Mouse (Mus musculus): ENCODE measurements around the gene Macc1.
"Not testable (repeated sequence)": the region's sequence is repeated elsewhere in the genome, so short reads cannot be mapped to it uniquely, and the experiment has no call there.

Gene Macc1

DNA sequence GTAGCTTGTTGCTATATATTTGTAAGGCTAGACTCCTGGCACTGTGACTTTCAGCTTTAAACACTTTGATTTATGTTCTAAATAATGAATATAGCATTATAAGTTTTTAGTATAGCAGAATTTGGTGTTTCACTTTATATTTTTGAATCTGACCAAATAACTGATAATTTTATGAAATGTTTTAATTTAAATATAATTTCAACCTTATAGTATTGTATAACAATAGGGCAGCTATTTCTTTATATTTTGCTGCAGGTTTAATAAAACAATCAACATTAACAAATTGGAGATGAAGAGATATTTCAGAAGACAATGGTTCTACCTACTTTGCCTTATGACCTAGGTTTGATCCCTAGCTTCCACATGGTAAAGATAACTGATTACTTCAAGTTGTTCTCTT is at the start of gene Macc1:
TSS of gene Macc1 (plus strand) at position 301 of the 400 bp plus-strand sequence.
- no peak for DNase-seq (ENCODE audit: low read depth, low spot score)

DNA sequence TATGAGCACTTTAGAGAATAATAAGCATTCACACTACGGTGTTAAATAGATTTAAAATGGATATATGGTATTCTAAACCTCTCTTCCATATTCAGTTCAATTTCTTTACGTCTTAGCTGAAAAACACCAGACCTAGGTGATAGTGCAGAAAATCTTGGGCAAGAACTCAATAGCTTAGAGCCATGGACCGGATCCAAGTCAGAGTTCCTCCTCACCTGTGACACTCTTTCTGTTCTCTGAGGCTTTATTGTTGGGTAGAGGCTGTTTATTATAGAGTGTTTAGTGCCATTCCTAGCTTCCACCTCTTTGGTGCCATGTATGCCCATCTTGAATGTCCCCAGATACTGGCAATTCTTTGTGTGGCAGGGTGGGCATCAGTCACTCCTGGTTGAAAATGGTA is 49.6 kb upstream of the Macc1 start:
- no peak for DNase-seq (ENCODE audit: low read depth, low spot score)

DNA sequence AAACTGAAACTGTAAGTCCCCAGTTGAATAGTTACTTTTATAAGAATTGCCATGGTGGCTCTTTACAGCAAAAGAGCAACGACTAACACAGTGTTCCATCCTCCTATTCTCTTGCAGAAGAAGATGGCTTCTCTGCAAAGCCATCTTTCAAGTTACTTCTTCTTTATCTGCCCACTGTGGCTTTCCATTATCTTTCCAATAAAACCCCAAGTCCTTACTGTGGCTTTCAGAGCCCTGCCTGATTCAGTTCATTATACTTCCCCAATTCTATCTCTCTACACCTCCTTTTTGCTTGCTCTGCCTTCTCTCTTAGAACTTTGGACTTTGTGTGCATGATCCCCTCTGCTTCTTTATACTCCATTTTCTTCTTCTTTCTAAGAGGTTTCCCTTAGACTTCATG is 45.3 kb upstream of the Macc1 start:
- no peak for DNase-seq (ENCODE audit: low read depth, low spot score)

DNA sequence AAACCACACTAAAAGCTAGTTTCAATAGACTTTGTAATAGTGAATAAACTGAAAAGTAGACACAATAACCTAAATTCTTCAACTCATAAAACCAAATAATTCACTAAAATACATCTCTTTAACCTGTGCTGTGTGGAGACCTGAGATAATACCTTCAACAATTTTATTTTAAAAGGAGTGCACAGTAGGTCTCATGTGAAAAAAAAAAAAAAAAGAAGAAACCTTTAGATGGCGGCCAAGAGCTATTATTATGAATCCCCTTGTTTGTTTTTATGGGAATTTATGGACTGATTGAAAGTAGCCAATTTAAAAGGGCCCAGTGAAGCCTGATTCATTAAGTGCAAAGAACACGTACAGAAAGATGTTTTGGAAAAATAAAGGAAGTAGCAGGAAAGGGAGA is 44.0 kb upstream of the Macc1 start:
- no peak for DNase-seq (ENCODE audit: low read depth, low spot score)

DNA sequence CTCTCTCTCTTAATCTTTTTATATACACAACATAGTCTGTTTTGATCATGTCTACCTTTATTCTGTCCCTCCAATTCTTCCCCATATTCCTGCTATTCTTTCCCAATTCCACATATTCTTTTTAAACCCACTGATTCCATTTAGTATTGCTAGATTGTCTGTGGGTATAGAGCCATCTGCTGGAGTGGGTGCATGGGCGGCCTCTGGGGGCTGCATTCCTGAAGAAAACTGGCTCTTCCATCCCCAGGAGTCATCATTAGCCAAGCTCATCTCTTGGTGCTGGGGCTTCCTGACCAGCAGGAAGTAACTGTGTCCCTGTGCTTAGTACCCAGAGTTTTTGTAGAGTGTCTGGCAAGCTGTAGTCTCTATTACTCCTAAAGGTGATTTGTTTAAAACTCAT is 42.1 kb upstream of the Macc1 start:
- DNase-seq (ENCODE audit: low read depth, low spot score) = no peak

DNA sequence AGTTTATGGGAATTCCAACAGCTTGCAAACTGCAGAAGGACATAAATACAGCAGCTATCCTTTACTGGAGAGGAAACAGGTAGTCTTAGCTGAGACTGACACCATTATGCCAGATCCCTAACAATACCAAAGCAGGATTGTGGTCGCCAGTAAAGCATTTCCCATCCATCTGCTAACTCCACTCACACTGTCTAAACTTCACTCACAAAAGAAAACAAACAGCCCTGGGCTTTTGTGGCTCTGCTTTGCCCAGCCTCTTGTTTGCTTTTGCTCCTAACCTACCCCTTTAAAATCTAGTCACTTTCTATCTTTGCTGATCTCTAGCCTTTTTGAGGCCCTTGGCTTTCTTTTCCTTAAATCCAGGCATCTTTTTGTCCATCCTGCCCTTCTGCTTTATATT is 40.5 kb upstream of the Macc1 start:
- DNase-seq (ENCODE audit: low read depth, low spot score) = no peak

DNA sequence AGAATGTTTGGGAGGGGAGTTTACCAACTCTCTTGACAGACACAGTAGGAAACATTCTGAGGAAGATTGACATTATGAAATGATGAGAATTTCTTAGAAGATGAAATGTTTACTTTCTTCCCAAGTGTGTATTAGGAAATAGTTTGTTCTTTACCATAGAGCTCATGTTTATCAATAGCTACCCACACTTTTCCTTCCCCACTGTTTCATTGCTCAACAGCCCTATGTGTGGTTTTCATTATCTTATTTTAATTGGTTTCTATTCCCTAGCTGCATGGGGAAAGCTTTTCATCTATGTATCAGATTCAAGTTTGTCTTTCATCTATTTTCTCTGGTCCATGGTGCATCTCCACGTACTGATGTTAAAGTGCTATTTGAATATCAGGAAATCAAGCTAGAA is 37.8 kb upstream of the Macc1 start:
- no peak for DNase-seq (ENCODE audit: low read depth, low spot score)

DNA sequence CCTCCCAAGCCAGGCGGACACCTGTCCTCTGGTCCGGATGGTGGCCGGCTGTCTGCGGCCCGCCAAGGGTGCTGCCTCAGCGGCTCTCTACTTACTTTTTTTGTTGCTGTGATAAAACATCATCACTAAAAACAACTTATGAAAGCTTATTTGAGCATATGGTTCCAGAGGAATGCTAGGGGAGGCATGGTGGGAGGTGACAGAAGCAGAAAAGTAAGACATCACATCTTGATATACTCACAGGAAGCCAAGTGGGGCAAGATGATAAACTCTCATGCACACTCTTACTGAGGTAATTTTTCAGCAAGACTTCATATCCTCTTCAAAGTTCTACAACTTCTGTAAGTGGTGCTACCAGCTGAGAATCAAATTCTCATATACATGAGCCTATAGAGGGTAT is 22.5 kb upstream of the Macc1 start:
- no peak for DNase-seq (ENCODE audit: low read depth, low spot score)

DNA sequence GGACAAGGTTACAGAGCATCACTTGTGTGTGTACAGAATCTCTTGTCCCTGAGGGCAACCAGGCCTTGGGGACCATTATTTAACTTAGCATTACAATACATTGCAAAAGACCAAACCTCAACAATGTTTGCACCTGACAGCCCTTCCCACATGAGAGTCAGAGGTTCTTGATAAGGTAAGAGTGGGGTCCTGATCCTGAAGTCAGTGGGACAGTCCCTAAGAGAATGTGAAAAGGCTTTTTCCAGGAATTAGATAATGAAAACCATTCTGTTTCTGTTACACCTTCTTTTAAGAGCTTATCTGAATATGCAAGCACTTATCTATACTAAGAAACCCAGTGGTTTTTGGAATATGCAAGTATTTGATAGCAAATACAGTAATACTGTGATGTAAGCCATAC is 10.5 kb upstream of the Macc1 start:
- DNase-seq (ENCODE audit: low read depth, low spot score) = no peak

DNA sequence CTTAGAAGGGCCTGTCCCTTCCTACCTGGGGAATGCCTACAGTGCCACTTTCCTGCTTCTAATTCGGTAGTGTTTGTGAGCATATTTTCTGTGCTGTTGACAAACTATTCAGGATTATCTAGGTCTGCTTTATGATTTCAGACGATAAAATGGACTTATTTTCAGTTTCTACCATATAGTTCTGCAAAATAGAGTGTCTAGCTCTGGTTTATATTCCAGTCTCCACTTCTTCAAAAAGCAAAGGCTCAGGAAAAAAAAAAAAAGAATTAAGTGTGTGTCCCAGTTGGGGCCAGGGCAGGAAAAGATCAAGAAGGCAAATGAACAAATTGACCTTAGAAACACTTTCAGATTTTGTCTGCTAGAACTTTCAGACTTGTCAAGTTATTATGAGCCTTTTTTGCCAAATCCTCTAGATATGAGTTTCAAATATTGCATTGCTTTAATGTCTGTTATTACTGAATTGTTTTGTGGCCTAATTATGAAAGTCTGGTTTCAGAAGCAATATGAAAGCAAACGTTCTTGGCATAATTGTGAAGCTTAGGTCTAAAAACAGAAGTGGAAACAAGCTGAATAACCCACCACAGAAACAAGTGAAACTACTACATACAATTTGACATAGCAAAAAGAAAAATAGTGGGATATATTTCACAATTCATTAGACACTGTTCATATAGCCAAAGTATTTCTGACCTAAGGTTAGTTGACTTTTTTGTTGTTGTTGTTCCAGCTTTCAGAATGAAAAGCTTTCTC is 881 bp upstream of the Macc1 start:
- DNase-seq (ENCODE audit: low read depth, low spot score) = no peak

DNA sequence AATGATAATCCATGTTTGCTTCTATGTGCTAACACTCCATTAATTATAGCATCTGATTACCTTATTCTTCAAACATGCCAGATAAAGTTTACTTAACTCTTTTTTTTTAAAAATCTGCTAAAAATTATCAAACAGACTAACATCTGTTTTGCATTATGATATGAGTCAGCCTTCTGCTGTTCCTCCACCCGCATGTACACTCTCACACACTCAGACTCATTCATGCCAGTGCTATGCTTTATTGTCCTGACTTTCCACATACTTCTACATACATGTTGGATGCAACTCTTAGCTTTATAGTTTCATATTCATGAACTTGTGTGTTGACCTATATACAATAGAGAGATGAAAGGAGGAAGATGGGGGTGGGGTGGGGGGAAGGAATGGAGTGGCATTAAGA is 4.7 kb downstream of the Macc1 start:
- no peak for DNase-seq (ENCODE audit: low read depth, low spot score)

DNA sequence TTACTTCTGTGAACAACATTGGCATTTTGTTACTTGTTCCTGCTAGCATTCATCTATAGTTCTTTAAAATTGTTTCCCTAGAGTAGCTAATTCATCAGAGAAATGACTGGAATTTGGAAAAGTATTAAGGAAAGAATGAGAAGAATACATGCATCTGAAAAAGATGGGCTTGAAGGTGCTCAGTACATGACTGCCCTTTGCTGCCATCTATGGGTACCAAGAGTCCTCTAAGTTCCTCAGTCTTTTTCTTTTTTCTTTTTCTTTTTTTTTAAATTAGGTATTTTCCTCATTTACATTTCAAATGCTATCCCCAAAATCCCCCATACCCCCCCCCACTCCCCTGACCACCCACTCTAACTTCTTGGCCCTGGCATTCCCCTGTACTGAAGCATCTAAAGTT is 11.3 kb downstream of the Macc1 start:
- DNase-seq (ENCODE audit: low read depth, low spot score) = no peak

DNA sequence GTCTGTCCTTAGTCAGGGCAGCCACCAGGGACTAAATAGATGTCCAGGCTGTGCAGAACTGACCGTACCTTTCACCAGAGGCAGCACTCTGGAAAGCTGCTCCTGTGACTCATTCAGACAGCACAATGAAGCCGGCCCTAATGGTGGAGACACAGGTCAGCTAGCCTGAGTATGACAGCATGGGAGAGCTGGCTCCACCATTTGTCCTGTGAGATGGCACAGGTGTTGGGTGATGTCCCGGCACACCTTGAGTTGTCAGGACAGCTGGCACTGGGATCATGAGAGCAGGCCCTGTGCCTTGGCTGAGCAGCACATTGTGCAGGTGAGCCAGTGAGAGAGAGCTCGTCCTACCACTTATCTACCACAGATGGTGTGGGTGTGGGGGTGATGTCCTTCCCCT is 16.6 kb downstream of the Macc1 start:
- no peak for DNase-seq (ENCODE audit: low read depth, low spot score)

DNA sequence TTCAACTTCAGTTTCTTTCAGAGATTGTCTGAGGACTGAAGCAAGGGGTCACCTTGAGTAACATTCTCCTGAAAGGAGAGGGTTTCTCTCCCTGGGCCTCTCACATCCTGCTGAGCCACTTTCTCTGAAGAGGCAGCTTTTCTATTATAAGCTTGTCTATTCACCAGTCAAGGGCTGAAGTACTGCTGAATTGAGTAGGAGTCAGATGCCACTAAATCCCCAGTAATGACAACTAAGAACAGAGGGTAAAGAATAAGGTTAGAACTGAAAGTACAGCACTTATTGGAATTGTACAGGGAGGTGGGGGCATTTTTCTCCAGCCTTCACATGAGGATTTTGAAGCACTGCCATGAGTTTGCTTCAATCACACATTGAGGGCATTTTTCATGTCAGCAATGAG is 19.3 kb downstream of the Macc1 start:
- DNase-seq (ENCODE audit: low read depth, low spot score) = no peak

DNA sequence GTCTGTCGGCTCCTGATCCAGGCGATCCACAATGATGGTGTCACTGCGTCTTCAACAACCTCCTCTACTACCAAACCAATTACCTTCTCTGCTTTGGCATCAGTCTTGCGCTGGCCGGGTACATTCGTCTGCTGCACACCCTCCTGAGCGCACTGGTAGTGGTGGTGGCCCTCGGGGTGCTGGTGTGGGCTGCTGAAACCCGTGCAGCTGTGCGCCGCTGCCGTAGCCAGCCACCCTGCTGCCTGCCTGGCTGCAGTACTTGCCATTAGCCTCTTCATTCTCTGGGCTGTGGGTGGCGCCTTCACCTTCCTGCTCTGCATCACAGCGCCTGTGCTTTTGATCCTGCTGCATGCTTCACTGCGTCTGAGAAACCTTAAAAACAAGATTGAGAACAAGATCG is 38.5 kb downstream of the Macc1 start:
- DNase-seq (ENCODE audit: low read depth, low spot score) = not testable (repeated sequence)

DNA sequence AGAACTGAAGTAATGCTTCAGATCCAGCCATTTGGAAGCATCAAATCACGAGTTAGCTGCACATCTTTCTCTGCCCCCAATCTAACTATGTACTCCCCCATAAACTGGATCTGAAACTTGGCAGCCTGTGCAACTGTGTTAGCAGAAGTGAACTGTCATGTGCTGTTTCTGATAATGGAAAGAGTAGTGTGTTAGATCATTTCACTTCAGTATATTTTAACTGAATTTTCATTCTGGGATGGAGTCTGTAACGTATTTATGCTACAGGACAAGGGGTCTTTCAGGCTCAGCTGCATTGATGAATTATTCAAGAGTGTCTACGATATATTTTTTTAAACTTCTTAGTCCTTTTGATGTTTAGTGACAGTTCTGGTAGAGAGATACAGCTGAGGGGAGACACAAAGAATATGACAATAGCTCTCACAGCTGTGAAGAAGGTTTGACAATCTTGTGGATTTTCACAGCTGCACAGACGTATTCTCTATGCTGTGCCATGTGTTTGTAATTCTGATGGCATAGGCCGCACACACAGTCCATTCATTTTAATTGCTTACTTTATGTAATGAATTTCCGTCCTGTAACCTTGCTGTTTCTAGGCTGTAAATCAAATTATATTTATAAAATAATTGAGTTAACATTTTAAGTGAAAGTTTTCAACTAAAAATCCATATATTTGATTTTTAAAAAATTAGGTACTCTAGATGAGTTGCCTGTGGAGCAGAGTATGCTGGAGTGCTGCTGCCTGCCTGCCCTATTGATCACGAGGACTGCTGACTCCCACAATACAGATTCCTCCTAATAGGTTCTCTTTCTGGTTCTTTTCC is 43.6 kb downstream of the Macc1 start:
- no peak for DNase-seq (ENCODE audit: low read depth, low spot score)

DNA sequence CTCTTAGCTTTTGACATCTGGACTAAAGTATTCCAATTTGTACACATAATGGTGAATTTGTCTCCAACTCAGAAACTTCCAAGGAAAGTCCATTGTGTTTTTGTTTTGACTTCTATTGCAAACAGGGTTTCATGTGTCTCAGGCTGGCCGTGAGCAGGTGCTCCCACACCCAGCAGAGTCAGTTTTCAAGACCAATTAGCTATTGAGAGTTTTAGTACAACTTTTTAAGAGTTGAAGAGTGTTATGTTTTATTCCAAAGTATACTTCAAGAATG is 44.1 kb downstream of the Macc1 start:
- DNase-seq (ENCODE audit: low read depth, low spot score) = no peak

DNA sequence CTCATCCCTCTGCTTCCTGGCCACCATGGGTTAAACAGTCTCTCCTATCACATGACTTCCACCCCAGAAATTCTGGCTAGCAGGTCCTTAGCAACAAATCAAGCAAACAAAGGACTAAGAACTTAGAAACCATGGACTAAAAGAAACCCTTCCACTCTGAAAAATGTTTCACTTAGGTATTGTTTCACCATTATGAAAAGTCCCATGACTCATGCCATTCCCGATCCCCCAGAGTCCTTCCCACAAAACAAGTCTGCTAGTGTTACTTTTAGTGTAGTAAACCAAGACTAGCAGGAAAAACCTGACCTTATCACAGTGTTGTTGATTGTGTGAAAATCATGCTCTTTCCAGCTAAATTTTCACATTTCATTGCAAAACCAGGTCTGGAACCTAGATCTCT is 51.0 kb downstream of the Macc1 start:
- no peak for DNase-seq (ENCODE audit: low read depth, low spot score)

DNA sequence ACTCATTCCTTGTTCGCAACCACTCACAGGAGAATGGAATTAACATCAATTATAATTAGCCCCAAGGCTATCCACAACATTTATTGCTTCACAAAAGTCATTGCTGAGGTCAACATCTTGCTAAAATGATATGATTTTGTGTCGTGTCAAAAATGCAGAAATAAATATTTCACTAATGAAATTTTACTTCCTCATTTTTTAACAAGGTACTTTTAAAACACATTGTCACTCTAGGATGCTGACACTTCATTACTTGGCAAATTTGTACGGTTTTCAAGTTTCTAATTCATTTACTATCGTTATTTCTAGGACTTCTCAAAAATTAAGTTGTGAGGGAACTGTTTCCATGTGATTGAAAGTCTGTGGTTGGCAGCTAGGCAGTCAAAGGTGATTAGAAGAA is 55.8 kb downstream of the Macc1 start:
- DNase-seq (ENCODE audit: low read depth, low spot score) = no peak

DNA sequence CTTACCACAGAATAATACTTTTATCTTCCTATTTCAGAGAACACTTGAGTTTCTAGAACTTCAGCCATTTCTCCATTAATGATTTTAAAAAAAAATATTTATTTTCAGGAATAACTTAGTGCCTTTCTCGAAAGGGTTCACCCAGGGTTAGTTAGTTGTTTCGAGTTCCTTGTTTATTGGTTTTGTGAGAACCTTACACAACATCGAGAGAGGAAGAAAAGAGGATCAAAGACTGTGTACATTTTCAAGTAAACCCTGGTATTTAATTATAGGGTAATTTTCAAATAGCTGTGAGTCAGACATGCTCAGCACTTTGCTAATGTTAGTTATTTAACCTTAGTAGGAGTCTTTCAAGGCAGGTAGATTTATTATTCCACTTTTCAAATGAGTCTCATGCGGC is 58.3 kb downstream of the Macc1 start:
- no peak for DNase-seq (ENCODE audit: low read depth, low spot score)

DNA sequence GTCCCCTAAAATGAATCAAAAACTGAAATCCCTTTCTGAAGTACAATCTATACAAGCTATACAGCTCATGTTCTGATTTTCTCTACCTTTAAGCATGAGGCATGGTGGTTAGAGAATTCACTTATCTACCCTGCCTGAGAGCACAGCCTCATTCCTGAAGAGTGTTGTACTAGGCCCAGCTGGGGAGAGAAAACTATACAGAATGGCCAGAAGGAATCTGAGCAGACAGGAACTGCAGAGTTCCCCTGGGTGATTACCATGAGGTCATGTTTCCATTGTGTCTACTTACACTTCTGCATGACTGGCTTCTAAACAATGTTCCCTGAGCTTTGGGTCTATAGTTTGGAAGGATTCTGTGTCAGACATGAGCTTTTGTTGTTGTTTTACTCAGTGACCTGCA is 62.8 kb downstream of the Macc1 start:
- DNase-seq (ENCODE audit: low read depth, low spot score) = no peak

DNA sequence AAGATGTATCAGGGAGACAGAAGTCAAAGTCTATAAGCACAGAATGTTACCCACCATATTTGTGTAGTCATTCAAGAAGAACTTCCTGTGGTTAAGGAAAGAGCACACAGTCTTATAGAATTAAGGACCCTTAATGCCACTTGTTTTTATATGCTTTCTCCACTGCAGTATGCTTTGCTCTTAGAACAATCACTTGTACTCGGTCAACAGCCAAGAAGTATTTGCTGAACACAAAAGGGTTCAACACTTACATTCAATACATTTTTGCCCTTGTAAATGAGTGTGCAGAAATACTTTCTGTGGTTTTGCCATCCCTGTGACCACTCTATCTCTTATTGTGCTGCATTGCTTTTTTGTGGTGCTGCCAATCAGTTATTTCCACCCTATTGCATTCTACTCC is 67.8 kb downstream of the Macc1 start:
- no peak for DNase-seq (ENCODE audit: low read depth, low spot score)

DNA sequence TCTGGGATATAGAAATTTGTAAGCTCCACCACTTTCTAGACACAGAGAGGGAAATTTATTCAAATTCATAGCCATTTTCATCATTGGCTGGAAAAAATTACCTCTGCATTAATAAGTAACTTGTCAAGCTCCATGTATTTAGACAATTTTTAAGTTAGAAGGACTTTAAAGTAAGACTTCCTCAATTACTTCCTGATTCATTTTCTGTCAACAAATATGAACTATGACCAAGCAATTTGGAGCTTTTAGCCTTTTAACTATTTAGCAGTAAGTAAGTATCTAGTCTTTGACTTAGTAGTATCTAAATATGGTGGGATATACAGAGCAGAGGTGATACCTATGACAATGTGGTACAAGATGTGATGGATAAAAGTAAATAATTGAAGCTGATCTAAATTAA is 72.2 kb downstream of the Macc1 start:
- DNase-seq (ENCODE audit: low read depth, low spot score) = no peak

DNA sequence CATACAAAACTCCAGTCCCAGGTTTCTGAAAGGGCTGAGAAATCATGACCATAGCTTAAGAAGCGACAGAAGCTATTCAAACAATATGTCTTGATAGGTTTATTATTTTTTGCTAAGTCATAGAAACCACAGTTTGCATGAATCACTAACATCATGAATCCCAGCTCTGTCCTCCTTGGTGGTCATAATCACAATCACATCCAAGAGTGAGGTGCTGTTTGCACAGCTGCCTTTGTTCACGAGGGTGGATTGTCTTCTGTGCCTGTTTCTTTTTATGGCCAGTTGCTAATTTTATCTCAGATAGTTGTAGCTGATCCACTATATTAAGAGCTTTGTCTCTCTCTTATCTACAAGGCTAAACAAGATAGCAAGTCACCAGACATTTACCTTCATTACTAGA is 72.6 kb downstream of the Macc1 start:
- no peak for DNase-seq (ENCODE audit: low read depth, low spot score)

Measured in c-Kit-negative CD71-positive TER-119-positive erythroid progenitor cells, embryonic 14.5 days (primary cell).